8 mouse cellular contexts compared by ENCODE assay signal in genomic region chr8:80878146-80878545, GRCm38 (mm10). TPM values are rescaled to one million over a fixed set of nuclear protein-coding genes. Genes with fewer than 3 reads are reported as not detected.
DNase-seq lines count a peak whose midpoint lies in the region; ATAC-seq and TF ChIP-seq lines count a peak whose summit lies in the region.

No protein-coding gene starts in this region.

- DNase-seq in heart, postnatal 4 days: no peak
- no peak for DNase-seq in hindbrain, embryonic 11.5 days (ENCODE audit: low spot score)
- DNase-seq in liver, postnatal 0 days: no peak
- DNase-seq in urinary bladder, postnatal 25 days (ENCODE audit: low spot score): no peak
- DNase-seq in adrenal gland, postnatal 36 days: no peak
- no peak for DNase-seq in adrenal gland, postnatal 10 days

- no peak for ATAC-seq in heart, embryonic 12.5 days (ENCODE audit: insufficient number of reproducible peaks, low FRiP score)
- ATAC-seq in hindbrain, embryonic 11.5 days (ENCODE audit: low FRiP score): no peak
- ATAC-seq in liver, postnatal 0 days: no peak

- TF ChIP-seq EP300 in liver, postnatal 0 days (IDR thresholded peaks at IDR 0.05; ENCODE audit: low read depth): no peak

- no peak overlapping the region for H3K27ac ChIP-seq in heart, embryonic 12.5 days (ENCODE audit: poor library complexity, severe bottlenecking)
- H3K27ac ChIP-seq in brown adipose tissue, adult 24 weeks (replicated peaks; ENCODE audit: low read depth, low read length): no peak overlapping the region
- H3K27ac ChIP-seq in hindbrain, embryonic 11.5 days (ENCODE audit: low read depth, low read length): no peak overlapping the region
- H3K27ac ChIP-seq in liver, postnatal 0 days (ENCODE audit: low read depth): no peak overlapping the region

- H3K4me2 ChIP-seq in heart, embryonic 12.5 days: peak overlapping the region; percentile 79
- H3K4me2 ChIP-seq in hindbrain, embryonic 11.5 days (replicated peaks; ENCODE audit: low read depth, low read length): peak overlapping the region; percentile 73
- H3K4me2 ChIP-seq in liver, postnatal 0 days (ENCODE audit: low read depth, low read length): peak overlapping the region; percentile 88

- H3K9ac ChIP-seq in heart, embryonic 12.5 days: peak overlapping the region; percentile 90
- H3K9ac ChIP-seq in hindbrain, embryonic 11.5 days (ENCODE audit: low read depth, low read length): no peak overlapping the region; the same call in 1 of the 2 replicates
- no peak overlapping the region; the same call in 1 of the 2 replicates for H3K9ac ChIP-seq in liver, postnatal 0 days (replicated peaks)

- H3K36me3 ChIP-seq in heart, embryonic 12.5 days: no peaks in the 10 kb centered on the region
- no peaks in the 10 kb centered on the region for H3K36me3 ChIP-seq in hindbrain, embryonic 11.5 days (ENCODE audit: control insufficient read depth, insufficient read depth, low read length)
- no peaks in the 10 kb centered on the region for H3K36me3 ChIP-seq in liver, postnatal 0 days (replicated peaks; ENCODE audit: insufficient read depth, low read length)

- 31% methylated on average over 9 of the region's 9 CpGs for WGBS in heart, embryonic 12.5 days
- WGBS in hindbrain, embryonic 11.5 days: 50% methylated on average over 9 of the region's 9 CpGs
- WGBS in liver, postnatal 0 days (ENCODE audit: insufficient replicate concordance): 57% methylated on average over 9 of the region's 9 CpGs

- H3K4me3 ChIP-seq in heart, embryonic 12.5 days: peak overlapping the region; percentile 83
- peak overlapping the region; percentile 99 for H3K4me3 ChIP-seq in brown adipose tissue, adult 24 weeks (ENCODE audit: insufficient read depth, low read depth, low read length)
- H3K4me3 ChIP-seq in hindbrain, embryonic 11.5 days (ENCODE audit: low read depth, low read length): peak overlapping the region; percentile 72
- H3K4me3 ChIP-seq in liver, postnatal 0 days (ENCODE audit: low read depth, low read length): peak overlapping the region; percentile 79

- H3K4me1 ChIP-seq in heart, embryonic 12.5 days (replicated peaks): peaks cover 30% of the 10 kb centered on the region
- H3K4me1 ChIP-seq in brown adipose tissue, adult 24 weeks (ENCODE audit: control insufficient read depth, insufficient read depth, insufficient read length, low read length): peaks cover 11% of the 10 kb centered on the region
- no peaks in the 10 kb centered on the region for H3K4me1 ChIP-seq in hindbrain, embryonic 11.5 days (replicated peaks; ENCODE audit: control insufficient read depth, insufficient read depth, low read length)
- H3K4me1 ChIP-seq in liver, postnatal 0 days (ENCODE audit: insufficient read depth): peaks cover 15% of the 10 kb centered on the region

- H3K9me3 ChIP-seq in heart, embryonic 12.5 days (replicated peaks): no peaks in the 10 kb centered on the region
- no peaks in the 10 kb centered on the region for H3K9me3 ChIP-seq in hindbrain, embryonic 11.5 days (ENCODE audit: control insufficient read depth, low read length)
- H3K9me3 ChIP-seq in liver, postnatal 0 days (ENCODE audit: low read length): no peaks in the 10 kb centered on the region

- TF ChIP-seq CTCF in liver, postnatal 0 days (IDR thresholded peaks at IDR 0.05; ENCODE audit: low read depth): no peak

- no peaks in the 10 kb centered on the region for H3K27me3 ChIP-seq in heart, embryonic 12.5 days (replicated peaks)
- H3K27me3 ChIP-seq in hindbrain, embryonic 11.5 days (ENCODE audit: control insufficient read depth, insufficient read depth, low read length): no peaks in the 10 kb centered on the region
- peaks cover 17% of the 10 kb centered on the region for H3K27me3 ChIP-seq in liver, postnatal 0 days (ENCODE audit: insufficient read depth, low read length)

RNA-seq across cellular contexts. Expression of gene Gab1, which starts 2.2 kb away (rescaled TPM):
- polyA plus RNA-seq in heart, embryonic 12.5 days (2016; fragmentation: Nextera tagmentation; extraction: Ambion mirVana): 42.5 and 44.8 TPM in 2 replicates
- 10 to 100 TPM; 52.2 to 58.7 TPM for total RNA-seq in heart, postnatal 4 days (2021)
- 6.1 and 8.2 TPM in 2 replicates for polyA plus RNA-seq in brown adipose tissue, adult 24 weeks (2012; ENCODE audit: insufficient read depth, insufficient read length, missing spikeins)
- polyA plus RNA-seq in hindbrain, embryonic 11.5 days (2014; fragmentation: Nextera tagmentation; extraction: Ambion mirVana): 18.1 and 20.8 TPM in 2 replicates
- 3.8 and 3.9 TPM in 2 replicates for polyA plus RNA-seq in liver, postnatal 0 days (2015; fragmentation: Nextera tagmentation; extraction: Ambion mirVana)
- 10 to 100 TPM; 16.1 to 20.2 TPM for total RNA-seq in adrenal gland, postnatal 36 days (2021)
- 10 to 100 TPM; 18.4 to 24.3 TPM for total RNA-seq in adrenal gland, postnatal 10 days (2021)
